Mouse (Mus musculus): ENCODE results near the gene Fetub.

Fetub gene

DNA sequence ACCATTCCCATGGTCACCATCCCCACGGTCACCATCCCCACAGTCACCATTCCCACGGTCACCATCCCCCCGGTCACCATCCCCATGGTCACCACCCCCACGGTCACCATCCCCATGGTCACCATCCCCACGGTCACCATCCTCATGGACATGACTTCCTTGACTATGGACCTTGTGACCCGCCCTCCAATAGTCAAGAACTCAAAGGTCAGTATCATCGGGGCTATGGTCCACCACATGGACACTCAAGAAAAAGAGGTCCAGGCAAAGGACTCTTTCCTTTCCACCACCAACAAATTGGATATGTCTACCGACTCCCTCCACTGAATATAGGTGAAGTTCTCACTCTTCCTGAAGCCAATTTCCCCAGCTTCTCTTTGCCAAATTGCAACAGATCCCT lies 42.9 kb downstream of the Fetub start:
- DNase-seq (ENCODE audit: low read depth in 2 of 2, low spot score in 2 of 2): no peak

- DNase-seq (ENCODE audit: low read depth in 2 of 2, low spot score in 2 of 2): no peak
Observed at GRCm38 (mm10) chr16:22962256-22962655, 44.1 kb downstream of the Fetub start.

DNA sequence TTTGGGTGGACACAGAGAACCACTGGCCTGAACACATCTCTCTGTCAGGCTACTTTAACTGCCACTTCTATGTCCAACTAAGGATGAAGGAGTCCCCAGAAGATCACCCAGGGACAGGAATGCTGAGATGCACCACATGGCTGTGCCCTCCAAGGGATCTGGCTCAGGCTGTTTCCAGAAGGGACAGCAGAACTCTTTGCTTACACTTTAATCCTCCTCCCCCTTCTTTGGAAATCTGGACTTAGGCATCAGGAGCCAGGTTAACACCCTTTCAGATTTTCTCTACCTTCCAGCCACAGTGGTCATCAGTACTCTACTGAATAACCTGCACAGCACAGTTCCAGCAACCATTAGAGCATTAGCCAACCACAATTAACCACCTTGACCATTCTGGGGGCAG lies 45.2 kb downstream of the Fetub start:
- no peak for DNase-seq (ENCODE audit: low read depth in 2 of 2, low spot score in 2 of 2)

- no peak for DNase-seq (ENCODE audit: low read depth in 2 of 2, low spot score in 2 of 2)
Observed at GRCm38 (mm10) chr16:22967383-22968030, 49.4 kb downstream of the Fetub start.
